Mouse (Mus musculus) ES-Bruce4 (cell line): ENCODE results near the gene Prr7.

ENCODE experiments used
- CTCF ChIP-seq: IDR thresholded peaks from one replicate; pipeline ENCODE4 v1.8.1; 2011; ENCODE audit warnings: low read depth, low read length
- EP300 ChIP-seq: IDR thresholded peaks from 2 replicates; pipeline ENCODE4 v1.6.1; 2011; ENCODE audit warnings: low read depth, low read length; ENCODE audit not compliant: insufficient read depth

DNA sequence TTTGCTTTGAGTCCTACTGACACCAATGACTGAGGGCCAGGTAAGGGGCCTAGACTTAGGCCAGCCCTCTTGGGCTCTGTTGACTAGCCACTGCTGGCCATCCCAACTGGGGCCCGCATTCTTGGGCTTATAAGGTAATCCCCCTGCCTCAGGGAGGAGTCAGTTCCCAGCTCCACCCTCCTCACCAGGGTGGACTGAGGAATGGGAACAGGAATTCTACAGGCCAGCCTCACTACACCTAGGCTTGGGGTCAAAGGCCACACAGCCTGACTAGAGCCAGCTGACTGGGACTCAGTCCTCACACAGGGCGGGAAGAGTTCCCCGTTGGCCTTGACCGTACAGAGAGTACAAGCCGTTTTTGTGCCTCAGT, 47.4 kb downstream of the Prr7 start:
- no peak for TF ChIP-seq EP300
- no peak for TF ChIP-seq CTCF
